Mouse (Mus musculus): ENCODE data around the gene Snhg11.
"Not testable (repeated sequence)": the region's sequence is repeated elsewhere in the genome, so short reads cannot be mapped to it uniquely, and the experiment has no call there.

The Snhg11 gene

GRCm38 (mm10) chr2:158369474-158370172, 5.8 kb upstream of the Snhg11 start:
- DNase-seq (ENCODE audit: low spot score in 2 of 2) = no peak

GRCm38 (mm10) chr2:158370173-158370550, 5.3 kb upstream of the Snhg11 start:
- no peak for DNase-seq (ENCODE audit: low spot score in 2 of 2)

GRCm38 (mm10) chr2:158373061-158373460, 2.4 kb upstream of the Snhg11 start:
- no peak for DNase-seq (ENCODE audit: low spot score in 2 of 2)

- DNase-seq (ENCODE audit: low spot score in 2 of 2) = no peak
Observed at GRCm38 (mm10) chr2:158373516-158373915, 1.9 kb upstream of the Snhg11 start.

GRCm38 (mm10) chr2:158376123-158376687, 767 bp downstream of the Snhg11 start:
- no peak for DNase-seq (ENCODE audit: low spot score in 2 of 2)

GRCm38 (mm10) chr2:158376798-158377197, 1.4 kb downstream of the Snhg11 start:
- DNase-seq (ENCODE audit: low spot score in 2 of 2) = peak in 1 of 2 experiments; percentile 66

GRCm38 (mm10) chr2:158377811-158378210, 2.4 kb downstream of the Snhg11 start:
- peak in 1 of 2 experiments; percentile 54 for DNase-seq (ENCODE audit: low spot score in 2 of 2)

GRCm38 (mm10) chr2:158379354-158380078, 4.1 kb downstream of the Snhg11 start:
- peak in 1 of 2 experiments; percentile 68 for DNase-seq (ENCODE audit: low spot score in 2 of 2)

- no peak for DNase-seq (ENCODE audit: low spot score in 2 of 2)
Observed at GRCm38 (mm10) chr2:158386072-158386471, 10.6 kb downstream of the Snhg11 start.

GRCm38 (mm10) chr2:158389421-158389820, 14.0 kb downstream of the Snhg11 start:
- no peak for DNase-seq (ENCODE audit: low spot score in 2 of 2)

- DNase-seq (ENCODE audit: low spot score in 2 of 2) = no peak
Observed at GRCm38 (mm10) chr2:158396369-158396768, 20.9 kb downstream of the Snhg11 start.

- DNase-seq (ENCODE audit: low spot score in 2 of 2) = not testable (repeated sequence)
Observed at GRCm38 (mm10) chr2:158397140-158397539, 21.7 kb downstream of the Snhg11 start.

- no peak for DNase-seq (ENCODE audit: low spot score in 2 of 2)
Observed at GRCm38 (mm10) chr2:158402915-158403314, 27.5 kb downstream of the Snhg11 start.

GRCm38 (mm10) chr2:158408997-158409594, 33.7 kb downstream of the Snhg11 start:
- DNase-seq (ENCODE audit: low spot score in 2 of 2) = no peak

- peak; percentile 96 to 99 for DNase-seq (ENCODE audit: low spot score in 2 of 2)
Observed at GRCm38 (mm10) chr2:158409595-158410021, 34.2 kb downstream of the Snhg11 start, which contains the start of gene Ralgapb. Gene Ralgapb (plus strand): TSS chr2:158409848.

- peak in 1 of 2 experiments; percentile 24 for DNase-seq (ENCODE audit: low spot score in 2 of 2)
Observed at GRCm38 (mm10) chr2:158410022-158411014, 34.9 kb downstream of the Snhg11 start.

GRCm38 (mm10) chr2:158413240-158413639, 37.8 kb downstream of the Snhg11 start:
- DNase-seq (ENCODE audit: low spot score in 2 of 2) = no peak

- DNase-seq (ENCODE audit: low spot score in 2 of 2) = no peak
Observed at GRCm38 (mm10) chr2:158415826-158416225, 40.4 kb downstream of the Snhg11 start.

- DNase-seq (ENCODE audit: low spot score in 2 of 2) = no peak
Observed at GRCm38 (mm10) chr2:158418663-158419062, 43.2 kb downstream of the Snhg11 start.

Data from left cerebral cortex, adult 9 months (tissue).